Mouse (Mus musculus): ENCODE measurements around the gene Olfr1260. TPM values are rescaled to one million over a fixed set of nuclear protein-coding genes. Genes with fewer than 3 reads are reported as not detected.

The Olfr1260 gene
- polyA plus RNA-seq, 2 experiments: not detected

DNA sequence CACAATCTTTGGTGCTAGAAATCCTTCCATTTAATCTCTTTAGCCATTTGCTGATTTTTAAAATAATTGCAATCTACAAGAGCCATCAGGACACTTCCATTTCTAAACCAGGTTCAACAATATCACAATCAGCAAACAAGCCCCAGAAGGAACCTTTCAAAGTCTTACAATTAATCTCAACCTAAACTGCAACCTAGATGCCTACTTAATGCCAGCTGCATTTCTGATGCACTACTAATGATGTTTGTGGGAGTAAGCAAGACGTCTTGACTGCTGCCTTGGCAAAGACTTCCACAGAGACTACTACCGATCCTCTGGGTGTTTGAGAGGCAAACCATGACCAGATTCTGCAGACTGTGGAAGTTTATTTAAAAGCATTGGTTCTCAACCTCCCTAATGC, 37.7 kb downstream of the Olfr1260 start, which contains the start of gene Olfr1263:
Gene Olfr1263 (plus strand): TSS at position 301 of the 400 bp plus-strand sequence.
- no peaks in the 10 kb centered on the region for H3K9me3 ChIP-seq (ENCODE audit: control insufficient read depth, low read length)
- no peak within 1 kb of the TSS for H3K4me2 ChIP-seq (replicated peaks; ENCODE audit: low read depth, low read length, severe bottlenecking)
- ATAC-seq (ENCODE audit: low FRiP score, low read depth): no peak
- DNase-seq (ENCODE audit: low spot score): no peak
- no peak within 1 kb of the TSS for H3K27ac ChIP-seq (replicated peaks; ENCODE audit: low read depth, low read length)
- H3K9ac ChIP-seq (ENCODE audit: low read depth, low read length, severe bottlenecking): no peak within 1 kb of the TSS
- H3K4me3 ChIP-seq (replicated peaks; ENCODE audit: low read length): no peak within 1 kb of the TSS
- no peaks in the 10 kb centered on the region for H3K36me3 ChIP-seq (ENCODE audit: control insufficient read depth, insufficient read depth, low read length)
- H3K27me3 ChIP-seq (ENCODE audit: control insufficient read depth, insufficient read depth, low read length): no peaks in the 10 kb centered on the region
- 84% methylated on average over 2 of the region's 2 CpGs for WGBS
- no peak for TF ChIP-seq POLR2A (IDR thresholded peaks at IDR 0.05; ENCODE audit: borderline replicate concordance, extremely low read depth, insufficient read depth, insufficient read length)
- no peaks in the 10 kb centered on the region for H3K4me1 ChIP-seq (ENCODE audit: control insufficient read depth, insufficient read depth, low read length)

DNA sequence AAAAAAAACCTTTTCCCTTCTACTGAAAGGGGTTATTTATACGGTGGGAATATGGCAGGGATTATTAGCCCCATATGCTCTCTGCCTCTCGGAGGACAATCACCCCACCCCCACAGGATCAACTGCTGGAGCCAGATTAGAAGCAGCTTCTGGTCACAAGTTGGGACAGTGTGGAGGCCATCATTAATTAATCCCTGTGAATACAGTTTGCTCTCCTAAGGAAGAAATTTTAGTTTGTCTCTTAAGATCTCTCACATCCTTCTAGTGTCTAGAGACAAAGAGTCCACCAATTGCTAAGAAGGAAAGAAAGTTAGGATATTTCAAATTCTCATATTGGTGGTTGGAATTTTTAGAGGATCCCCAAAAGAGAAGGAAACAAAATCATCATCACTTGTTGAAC, 51.3 kb downstream of the Olfr1260 start, which contains the start of gene Olfr1264:
Gene Olfr1264 (minus strand): TSS at position 101 of the 400 bp plus-strand sequence.
- H3K27me3 ChIP-seq (ENCODE audit: control insufficient read depth, insufficient read depth, low read length): no peaks in the 10 kb centered on the region
- ATAC-seq (ENCODE audit: low FRiP score, low read depth) (no peak), DNase-seq (ENCODE audit: low spot score) (no peak)
- H3K4me3 ChIP-seq (replicated peaks; ENCODE audit: low read length): no peak within 1 kb of the TSS
- no peaks in the 10 kb centered on the region for H3K4me1 ChIP-seq (ENCODE audit: control insufficient read depth, insufficient read depth, low read length)
- no peak within 1 kb of the TSS for H3K4me2 ChIP-seq (replicated peaks; ENCODE audit: low read depth, low read length, severe bottlenecking)
- 37% methylated on average over 2 of the region's 2 CpGs for WGBS
- H3K36me3 ChIP-seq (ENCODE audit: control insufficient read depth, insufficient read depth, low read length): no peaks in the 10 kb centered on the region
- H3K9ac ChIP-seq (ENCODE audit: low read depth, low read length, severe bottlenecking): no peak within 1 kb of the TSS
- TF ChIP-seq POLR2A (IDR thresholded peaks at IDR 0.05; ENCODE audit: borderline replicate concordance, extremely low read depth, insufficient read depth, insufficient read length): no peak
- H3K27ac ChIP-seq (replicated peaks; ENCODE audit: low read depth, low read length): no peak within 1 kb of the TSS
- no peaks in the 10 kb centered on the region for H3K9me3 ChIP-seq (ENCODE audit: control insufficient read depth, low read length)

Other genes starting within 250 kb of the Olfr1260 start
- not detected in 2 replicates for gene Olfr1252, start 249.3 kb upstream of the Olfr1260 start, polyA plus RNA-seq (2012; rRNA removed)
- not detected in 2 replicates for gene Olfr1252, start 249.3 kb upstream of the Olfr1260 start, polyA plus RNA-seq (2014; fragmentation: Nextera tagmentation; extraction: Ambion mirVana)
- gene Olfr1253, start 217.2 kb upstream of the Olfr1260 start, polyA plus RNA-seq (2012; rRNA removed): not detected in 2 replicates
- gene Olfr1253, start 217.2 kb upstream of the Olfr1260 start, polyA plus RNA-seq (2014; fragmentation: Nextera tagmentation; extraction: Ambion mirVana): not detected in 2 replicates
- not detected in 2 replicates for gene Olfr1254, start 180.7 kb upstream of the Olfr1260 start, polyA plus RNA-seq (2012; rRNA removed)
- not detected in 2 replicates for gene Olfr1254, start 180.7 kb upstream of the Olfr1260 start, polyA plus RNA-seq (2014; fragmentation: Nextera tagmentation; extraction: Ambion mirVana)
- not detected in 2 replicates for gene Olfr1255, start 162.3 kb upstream of the Olfr1260 start, polyA plus RNA-seq (2012; rRNA removed)
- gene Olfr1255, start 162.3 kb upstream of the Olfr1260 start, polyA plus RNA-seq (2014; fragmentation: Nextera tagmentation; extraction: Ambion mirVana): not detected in 2 replicates
- gene Olfr1256, start 132.8 kb upstream of the Olfr1260 start, polyA plus RNA-seq (2012; rRNA removed): not detected in 2 replicates
- gene Olfr1256, start 132.8 kb upstream of the Olfr1260 start, polyA plus RNA-seq (2014; fragmentation: Nextera tagmentation; extraction: Ambion mirVana): not detected in 2 replicates
- not detected in 2 replicates for gene Olfr48, start 126.1 kb upstream of the Olfr1260 start, polyA plus RNA-seq (2012; rRNA removed)
- not detected in 2 replicates for gene Olfr48, start 126.1 kb upstream of the Olfr1260 start, polyA plus RNA-seq (2014; fragmentation: Nextera tagmentation; extraction: Ambion mirVana)
- not detected in 2 replicates for gene Olfr1257, start 95.9 kb upstream of the Olfr1260 start, polyA plus RNA-seq (2012; rRNA removed)
- gene Olfr1257, start 95.9 kb upstream of the Olfr1260 start, polyA plus RNA-seq (2014; fragmentation: Nextera tagmentation; extraction: Ambion mirVana): not detected in 2 replicates
- gene Olfr1258, start 47.0 kb upstream of the Olfr1260 start, polyA plus RNA-seq (2012; rRNA removed): not detected in 2 replicates
- gene Olfr1258, start 47.0 kb upstream of the Olfr1260 start, polyA plus RNA-seq (2014; fragmentation: Nextera tagmentation; extraction: Ambion mirVana): not detected in 2 replicates
- gene Olfr1259, start 25.7 kb upstream of the Olfr1260 start, polyA plus RNA-seq (2012; rRNA removed): not detected in 2 replicates
- gene Olfr1259, start 25.7 kb upstream of the Olfr1260 start, polyA plus RNA-seq (2014; fragmentation: Nextera tagmentation; extraction: Ambion mirVana): not detected in 2 replicates
- gene Olfr1261, start 16.9 kb downstream of the Olfr1260 start, polyA plus RNA-seq (2012; rRNA removed): not detected in 2 replicates
- not detected in 2 replicates for gene Olfr1261, start 16.9 kb downstream of the Olfr1260 start, polyA plus RNA-seq (2014; fragmentation: Nextera tagmentation; extraction: Ambion mirVana)
- gene Olfr1262, start 25.8 kb downstream of the Olfr1260 start, polyA plus RNA-seq (2012; rRNA removed): not detected in 2 replicates
- gene Olfr1262, start 25.8 kb downstream of the Olfr1260 start, polyA plus RNA-seq (2014; fragmentation: Nextera tagmentation; extraction: Ambion mirVana): not detected in 2 replicates
- gene Olfr1263, start 37.8 kb downstream of the Olfr1260 start, polyA plus RNA-seq (2012; rRNA removed): not detected in 2 replicates
- not detected in 2 replicates for gene Olfr1263, start 37.8 kb downstream of the Olfr1260 start, polyA plus RNA-seq (2014; fragmentation: Nextera tagmentation; extraction: Ambion mirVana)
- not detected in 2 replicates for gene Olfr1264, start 51.2 kb downstream of the Olfr1260 start, polyA plus RNA-seq (2012; rRNA removed)
- gene Olfr1264, start 51.2 kb downstream of the Olfr1260 start, polyA plus RNA-seq (2014; fragmentation: Nextera tagmentation; extraction: Ambion mirVana): not detected in 2 replicates
- gene Olfr1265, start 61.0 kb downstream of the Olfr1260 start, polyA plus RNA-seq (2012; rRNA removed): not detected in 2 replicates
- not detected in 2 replicates for gene Olfr1265, start 61.0 kb downstream of the Olfr1260 start, polyA plus RNA-seq (2014; fragmentation: Nextera tagmentation; extraction: Ambion mirVana)
- gene Olfr140, start 89.3 kb downstream of the Olfr1260 start, polyA plus RNA-seq (2012; rRNA removed): not detected in 2 replicates
- not detected in 2 replicates for gene Olfr140, start 89.3 kb downstream of the Olfr1260 start, polyA plus RNA-seq (2014; fragmentation: Nextera tagmentation; extraction: Ambion mirVana)
- not detected in 2 replicates for gene Olfr1269, start 147.1 kb downstream of the Olfr1260 start, polyA plus RNA-seq (2012; rRNA removed)
- gene Olfr1269, start 147.1 kb downstream of the Olfr1260 start, polyA plus RNA-seq (2014; fragmentation: Nextera tagmentation; extraction: Ambion mirVana): not detected in 2 replicates
- not detected in 2 replicates for gene Olfr32, start 168.0 kb downstream of the Olfr1260 start, polyA plus RNA-seq (2012; rRNA removed)
- gene Olfr32, start 168.0 kb downstream of the Olfr1260 start, polyA plus RNA-seq (2014; fragmentation: Nextera tagmentation; extraction: Ambion mirVana): not detected in 2 replicates
- not detected in 2 replicates for gene Olfr1270, start 178.8 kb downstream of the Olfr1260 start, polyA plus RNA-seq (2012; rRNA removed)
- gene Olfr1270, start 178.8 kb downstream of the Olfr1260 start, polyA plus RNA-seq (2014; fragmentation: Nextera tagmentation; extraction: Ambion mirVana): not detected in 2 replicates